Mouse (Mus musculus): ENCODE data around the gene Gm17651. TPM values are rescaled to one million over a fixed set of nuclear protein-coding genes. Genes with fewer than 3 reads are reported as not detected.

Gene Gm17651
- polyA plus RNA-seq (2016; fragmentation: Nextera tagmentation; extraction: Ambion mirVana), result not detected in 2 replicates

DNA sequence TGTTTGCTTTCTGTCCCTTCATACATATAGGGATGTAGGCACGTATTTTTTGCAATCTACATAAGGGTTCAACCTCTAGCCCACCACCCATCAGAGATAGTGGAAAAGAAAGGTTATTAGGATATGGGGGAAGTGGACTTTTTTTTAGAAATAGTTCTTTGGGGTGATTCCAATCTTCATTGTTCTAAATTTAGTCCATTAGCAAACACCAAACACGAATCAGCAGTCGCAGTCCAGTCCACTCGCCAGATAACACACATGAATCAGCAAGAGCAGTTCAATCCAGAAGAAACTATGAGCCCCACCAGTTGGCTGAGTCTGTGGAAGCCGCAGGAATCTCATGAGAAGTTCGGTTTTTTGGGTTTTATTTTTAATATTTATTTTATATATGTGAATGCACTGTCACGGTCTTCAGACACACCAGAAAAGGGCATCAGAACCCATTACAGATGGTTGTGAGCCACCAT, at the start of gene Gm17651:
Gene Gm17651, minus strand, starts transcription at position 51 of the 467 bp plus-strand sequence.
- Histone ChIP-seq H3K36me3 (replicated peaks) (peaks cover 26% of the 10 kb centered on the region), H3K4me3 (no peak within 1 kb of the TSS), H3K4me1 (no peaks in the 10 kb centered on the region), H3K9me3 (no peaks in the 10 kb centered on the region), H3K27ac (replicated peaks) (no peak within 1 kb of the TSS), H3K27me3 (replicated peaks; ENCODE audit: low read depth, poor library complexity, severe bottlenecking) (peaks cover 1% of the 10 kb centered on the region; the same call in 1 of the 2 replicates)
- 91% methylated on average over 7 of the region's 7 CpGs for WGBS
- DNase-seq (ENCODE audit: low spot score), result no peak

DNA sequence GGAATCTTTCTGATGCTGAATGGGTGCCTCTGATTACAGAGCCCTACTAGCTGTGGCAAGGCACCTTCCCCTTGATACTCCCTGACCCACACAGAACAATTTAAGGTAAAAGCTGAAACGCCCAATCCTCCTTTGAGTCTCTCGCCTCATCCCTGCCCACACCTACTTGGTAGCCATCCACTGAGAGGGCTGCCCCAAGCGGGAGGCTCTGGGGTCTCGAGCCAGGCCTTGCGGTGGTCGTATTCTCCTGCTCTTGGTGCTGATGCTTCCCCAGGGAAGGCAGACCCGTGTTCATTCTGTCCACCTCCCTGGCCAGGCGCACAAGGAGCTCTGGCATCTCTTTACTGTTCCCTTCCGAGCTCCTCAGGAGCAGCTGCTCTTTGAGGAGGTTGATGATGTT, 44.6 kb upstream of the Gm17651 start:
- peaks cover 13% of the 10 kb centered on the region; the same call in 1 of the 2 replicates for H3K9me3 ChIP-seq
- no peak for DNase-seq (ENCODE audit: low spot score)
- 87% methylated on average over 9 of the region's 9 CpGs for WGBS
- no peaks in the 10 kb centered on the region for H3K4me1 ChIP-seq
- no peak overlapping the region for H3K4me3 ChIP-seq
- H3K27ac ChIP-seq (replicated peaks), result no peak overlapping the region
- no peaks in the 10 kb centered on the region for H3K27me3 ChIP-seq (replicated peaks; ENCODE audit: low read depth, poor library complexity, severe bottlenecking)
- H3K36me3 ChIP-seq (replicated peaks), result no peaks in the 10 kb centered on the region

DNA sequence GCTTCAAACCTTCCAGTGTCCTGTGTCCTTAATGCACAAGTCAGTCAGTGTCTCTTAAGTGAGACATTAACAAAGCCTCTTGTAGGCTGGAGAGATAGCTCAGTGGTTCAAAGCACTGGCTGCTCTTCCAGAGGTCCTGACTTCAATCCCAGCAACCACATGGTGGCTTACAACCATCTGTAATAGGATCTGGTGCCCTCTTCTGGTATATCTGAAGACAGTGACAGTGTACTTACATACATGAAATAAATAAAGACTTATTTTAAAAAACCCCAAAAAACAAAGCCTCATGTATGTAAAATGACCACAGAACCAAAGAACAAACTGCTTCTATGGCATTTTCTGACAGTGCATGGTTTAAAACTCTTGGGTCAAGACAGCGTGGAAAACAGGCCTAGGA, 41.4 kb upstream of the Gm17651 start:
- 84% methylated on average over 1 of the region's 1 CpGs for WGBS
- no peaks in the 10 kb centered on the region for H3K27me3 ChIP-seq (replicated peaks; ENCODE audit: low read depth, poor library complexity, severe bottlenecking)
- no peaks in the 10 kb centered on the region for H3K36me3 ChIP-seq (replicated peaks)
- H3K4me1 ChIP-seq, result no peaks in the 10 kb centered on the region
- H3K4me3 ChIP-seq, result no peak overlapping the region
- DNase-seq (ENCODE audit: low spot score), result no peak
- H3K27ac ChIP-seq (replicated peaks), result no peak overlapping the region
- no peaks in the 10 kb centered on the region for H3K9me3 ChIP-seq

DNA sequence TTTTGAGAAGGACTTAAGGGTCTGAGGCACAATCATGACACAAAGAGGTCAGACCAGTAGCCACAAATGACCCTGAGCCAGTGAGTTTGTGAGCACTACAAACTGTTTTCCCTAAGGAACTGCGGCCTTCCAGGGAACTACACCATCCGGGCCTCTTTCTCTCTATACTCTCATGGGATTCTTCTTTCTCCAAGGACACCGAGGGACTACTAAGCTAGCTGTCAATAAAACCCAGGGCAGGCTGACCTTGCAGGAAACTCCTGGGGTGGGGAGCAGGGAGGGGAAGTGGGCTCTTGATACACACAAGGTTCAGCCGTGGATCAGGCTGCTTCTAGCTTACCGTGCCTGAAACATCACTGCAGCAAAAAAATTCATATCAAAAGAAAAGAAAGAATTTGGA, 36.4 kb upstream of the Gm17651 start:
- Histone ChIP-seq H3K4me1 (0 out of 2 replicates have a peak, but pooled peaks cover 4% of the 10 kb centered on the region), H3K27ac (replicated peaks) (no peak overlapping the region), H3K36me3 (replicated peaks) (no peaks in the 10 kb centered on the region), H3K9me3 (no peaks in the 10 kb centered on the region), H3K4me3 (no peak overlapping the region), H3K27me3 (replicated peaks; ENCODE audit: low read depth, poor library complexity, severe bottlenecking) (no peaks in the 10 kb centered on the region)
- DNase-seq (ENCODE audit: low spot score), result no peak
- WGBS, result 61% methylated on average over 5 of the region's 5 CpGs

DNA sequence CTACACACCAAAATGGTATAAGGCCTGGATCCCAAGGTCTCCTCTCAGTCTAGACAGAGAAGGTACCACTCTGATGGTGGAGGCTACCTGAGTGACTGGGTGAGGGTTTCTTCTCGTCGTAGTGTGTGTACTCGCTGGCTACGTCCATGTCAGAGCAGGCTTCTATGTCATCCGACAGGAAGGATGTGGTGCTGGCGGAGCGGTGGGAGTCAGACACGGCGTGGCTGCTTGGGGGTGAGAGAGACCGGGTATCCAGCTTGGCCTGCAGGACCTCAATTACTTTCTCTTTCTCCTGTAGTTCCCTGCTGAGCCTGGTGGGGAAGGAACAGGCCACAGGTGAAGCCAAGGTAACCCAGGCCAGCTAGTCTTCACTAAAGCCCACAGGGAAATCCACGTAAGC, 35.6 kb upstream of the Gm17651 start:
- H3K27me3 ChIP-seq (replicated peaks; ENCODE audit: low read depth, poor library complexity, severe bottlenecking), result no peaks in the 10 kb centered on the region
- 0 out of 2 replicates have a peak, but pooled peaks cover 4% of the 10 kb centered on the region for H3K4me1 ChIP-seq
- DNase-seq (ENCODE audit: low spot score), result no peak
- 93% methylated on average over 11 of the region's 11 CpGs for WGBS
- no peak overlapping the region for H3K4me3 ChIP-seq
- no peaks in the 10 kb centered on the region for H3K9me3 ChIP-seq
- H3K27ac ChIP-seq (replicated peaks), result no peak overlapping the region
- H3K36me3 ChIP-seq (replicated peaks), result no peaks in the 10 kb centered on the region

DNA sequence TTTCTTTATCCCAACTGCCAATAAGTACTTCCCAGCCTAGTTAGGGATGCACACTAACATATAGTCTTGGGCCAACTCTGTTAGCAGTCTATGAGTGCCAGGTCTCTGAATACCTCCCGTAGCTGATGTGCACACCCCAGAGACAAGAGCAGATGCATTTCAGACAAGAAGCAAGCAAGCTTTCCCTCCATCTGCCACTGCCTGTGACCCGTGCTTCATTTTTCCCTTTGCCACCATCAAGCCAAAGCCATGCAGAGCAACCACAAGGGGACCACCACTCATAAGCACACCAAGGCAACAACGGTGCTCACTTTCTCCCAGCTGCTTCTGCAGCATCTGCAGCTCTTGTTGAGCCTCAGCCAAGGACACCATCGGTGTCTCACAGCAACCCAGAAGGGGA, 32.1 kb upstream of the Gm17651 start:
- Histone ChIP-seq H3K4me3 (no peak overlapping the region), H3K36me3 (replicated peaks) (no peaks in the 10 kb centered on the region), H3K9me3 (no peaks in the 10 kb centered on the region), H3K27me3 (replicated peaks; ENCODE audit: low read depth, poor library complexity, severe bottlenecking) (no peaks in the 10 kb centered on the region), H3K27ac (replicated peaks) (no peak overlapping the region), H3K4me1 (0 out of 2 replicates have a peak, but pooled peaks cover 6% of the 10 kb centered on the region)
- WGBS, result 93% methylated on average over 4 of the region's 4 CpGs
- no peak for DNase-seq (ENCODE audit: low spot score)

DNA sequence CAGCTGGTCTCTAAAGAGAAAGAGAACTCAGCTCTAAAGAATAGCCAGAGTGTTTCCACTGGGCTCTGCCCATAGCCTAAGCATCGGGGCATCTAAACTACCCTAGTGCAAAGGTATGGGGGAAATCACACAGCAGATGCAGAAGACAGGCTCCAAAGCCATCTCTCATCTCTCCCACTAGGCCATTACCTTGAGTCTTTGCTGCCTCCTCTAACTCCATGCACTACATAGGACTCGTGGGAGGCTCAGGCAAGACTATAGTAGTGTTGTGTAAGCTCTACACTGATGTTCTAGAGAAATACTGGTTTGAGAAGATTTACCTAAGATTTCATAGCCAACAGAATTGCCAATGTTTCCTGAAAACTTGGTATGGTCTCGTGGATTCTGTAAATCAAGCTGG, 31.0 kb upstream of the Gm17651 start:
- 0 out of 2 replicates have a peak, but pooled peaks cover 6% of the 10 kb centered on the region for H3K4me1 ChIP-seq
- no peaks in the 10 kb centered on the region for H3K36me3 ChIP-seq (replicated peaks)
- no peak overlapping the region for H3K27ac ChIP-seq (replicated peaks)
- no peaks in the 10 kb centered on the region for H3K27me3 ChIP-seq (replicated peaks; ENCODE audit: low read depth, poor library complexity, severe bottlenecking)
- WGBS, result 90% methylated on average over 3 of the region's 3 CpGs
- no peak overlapping the region for H3K4me3 ChIP-seq
- no peaks in the 10 kb centered on the region for H3K9me3 ChIP-seq
- DNase-seq (ENCODE audit: low spot score), result no peak

DNA sequence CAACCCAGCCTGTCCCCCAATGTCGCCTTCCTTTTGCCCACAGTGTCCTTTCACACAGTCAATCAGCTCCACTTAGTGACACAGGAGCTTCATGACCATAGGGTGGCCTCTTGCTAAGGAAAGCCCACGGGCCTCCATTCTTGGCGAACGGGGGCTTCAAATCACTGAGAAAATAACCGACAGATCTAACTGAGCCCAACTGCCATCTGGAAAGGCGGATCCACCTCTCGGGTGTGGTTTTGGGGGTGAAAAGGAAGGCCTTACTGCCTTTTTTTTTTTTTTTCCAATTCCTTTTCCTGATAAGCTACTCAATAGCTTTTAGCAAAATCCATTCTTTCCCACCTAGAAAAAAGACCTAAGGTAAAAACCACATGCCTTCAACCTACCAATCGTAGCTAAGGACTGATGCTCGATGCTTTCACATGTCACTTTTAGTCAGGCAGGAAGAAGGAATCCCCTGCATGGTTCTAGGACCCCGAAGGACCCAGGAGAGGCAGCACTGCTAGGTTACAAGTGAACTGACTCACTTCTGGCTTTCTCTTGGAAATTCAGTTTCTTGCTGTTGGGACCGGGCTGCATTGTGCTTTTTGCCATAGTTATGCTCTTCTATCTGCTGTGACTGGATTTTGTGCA, 28.1 kb upstream of the Gm17651 start:
- no peaks in the 10 kb centered on the region for H3K9me3 ChIP-seq
- no peaks in the 10 kb centered on the region for H3K27me3 ChIP-seq (replicated peaks; ENCODE audit: low read depth, poor library complexity, severe bottlenecking)
- WGBS, result 92% methylated on average over 11 of the region's 11 CpGs
- no peak overlapping the region for H3K4me3 ChIP-seq
- H3K27ac ChIP-seq (replicated peaks), result no peak overlapping the region
- DNase-seq (ENCODE audit: low spot score), result no peak
- 0 out of 2 replicates have a peak, but pooled peaks cover 2% of the 10 kb centered on the region for H3K4me1 ChIP-seq
- H3K36me3 ChIP-seq (replicated peaks), result no peaks in the 10 kb centered on the region

DNA sequence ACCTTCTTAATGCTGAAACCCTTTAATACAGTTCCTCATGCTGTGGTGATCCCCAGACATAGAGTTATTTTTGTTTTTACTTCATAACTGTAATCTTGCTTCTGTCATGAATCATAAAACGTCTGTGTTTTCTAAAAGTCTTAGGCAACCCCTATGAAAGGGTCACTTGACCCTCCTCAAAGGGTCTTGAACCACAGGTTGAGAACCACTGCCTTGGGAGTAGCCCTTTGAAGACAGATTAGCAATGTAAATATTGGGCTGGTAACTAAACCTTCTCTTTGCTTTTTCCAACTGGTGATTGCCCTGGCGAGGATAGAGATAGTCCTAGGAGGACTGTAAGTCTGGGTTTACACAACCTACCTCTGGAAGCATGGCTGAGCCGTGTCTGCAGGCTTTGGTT, 26.7 kb upstream of the Gm17651 start:
- 69% methylated on average over 3 of the region's 3 CpGs for WGBS
- H3K27ac ChIP-seq (replicated peaks), result no peak overlapping the region
- H3K4me1 ChIP-seq, result 0 out of 2 replicates have a peak, but pooled peaks cover 2% of the 10 kb centered on the region
- no peaks in the 10 kb centered on the region for H3K9me3 ChIP-seq
- no peak overlapping the region for H3K4me3 ChIP-seq
- H3K36me3 ChIP-seq (replicated peaks), result no peaks in the 10 kb centered on the region
- no peaks in the 10 kb centered on the region for H3K27me3 ChIP-seq (replicated peaks; ENCODE audit: low read depth, poor library complexity, severe bottlenecking)
- DNase-seq (ENCODE audit: low spot score), result no peak

DNA sequence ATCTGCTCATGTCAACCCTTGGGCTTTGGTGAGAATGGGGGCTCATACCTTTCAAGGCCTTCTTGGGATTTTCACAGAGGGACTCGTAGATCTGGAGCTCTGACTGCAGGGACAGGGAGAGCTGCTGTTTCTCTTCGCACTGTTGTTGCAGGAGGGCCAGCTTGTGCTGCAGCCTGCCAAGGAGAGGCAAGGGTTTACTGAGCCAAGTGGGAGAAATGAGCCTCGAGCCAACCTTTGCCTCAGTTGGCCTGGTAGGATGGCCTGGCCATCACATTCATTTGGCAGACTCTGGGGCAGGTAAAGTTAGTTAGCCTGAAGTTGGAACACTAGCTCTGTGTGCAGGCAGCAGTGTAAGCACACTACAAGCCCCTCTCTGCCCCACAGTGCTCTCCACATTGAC, 24.6 kb upstream of the Gm17651 start:
- H3K36me3 ChIP-seq (replicated peaks), result no peaks in the 10 kb centered on the region
- no peak overlapping the region for H3K27ac ChIP-seq (replicated peaks)
- 0 out of 2 replicates have a peak, but pooled peaks cover 1% of the 10 kb centered on the region for H3K4me1 ChIP-seq
- no peaks in the 10 kb centered on the region for H3K9me3 ChIP-seq
- no peak for DNase-seq (ENCODE audit: low spot score)
- WGBS, result 73% methylated on average over 3 of the region's 3 CpGs
- no peak overlapping the region for H3K4me3 ChIP-seq
- no peaks in the 10 kb centered on the region for H3K27me3 ChIP-seq (replicated peaks; ENCODE audit: low read depth, poor library complexity, severe bottlenecking)

DNA sequence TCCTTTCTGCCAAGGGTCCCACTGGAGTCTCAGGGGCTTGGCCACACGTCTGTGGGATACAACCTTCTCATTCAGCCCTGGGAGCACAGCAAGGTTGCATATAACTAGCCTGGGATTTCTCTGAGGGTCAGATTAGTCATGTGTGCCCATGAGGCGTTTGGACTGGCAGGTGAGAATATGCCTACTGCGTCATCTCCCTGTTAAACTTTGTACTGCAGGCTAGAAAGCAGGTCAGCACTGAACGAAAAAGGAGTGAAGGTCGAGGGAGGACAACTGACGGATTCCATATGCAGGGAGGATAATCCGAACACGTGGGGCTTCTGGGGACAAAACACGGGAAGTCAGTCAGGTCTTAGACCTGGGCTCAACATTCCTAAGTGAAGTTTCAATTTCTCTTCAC, 22.8 kb upstream of the Gm17651 start:
- Histone ChIP-seq H3K27ac (replicated peaks) (no peak overlapping the region), H3K36me3 (replicated peaks) (no peaks in the 10 kb centered on the region), H3K4me1 (no peaks in the 10 kb centered on the region), H3K27me3 (replicated peaks; ENCODE audit: low read depth, poor library complexity, severe bottlenecking) (no peaks in the 10 kb centered on the region), H3K9me3 (no peaks in the 10 kb centered on the region), H3K4me3 (no peak overlapping the region)
- 72% methylated on average over 9 of the region's 9 CpGs for WGBS
- no peak for DNase-seq (ENCODE audit: low spot score)

DNA sequence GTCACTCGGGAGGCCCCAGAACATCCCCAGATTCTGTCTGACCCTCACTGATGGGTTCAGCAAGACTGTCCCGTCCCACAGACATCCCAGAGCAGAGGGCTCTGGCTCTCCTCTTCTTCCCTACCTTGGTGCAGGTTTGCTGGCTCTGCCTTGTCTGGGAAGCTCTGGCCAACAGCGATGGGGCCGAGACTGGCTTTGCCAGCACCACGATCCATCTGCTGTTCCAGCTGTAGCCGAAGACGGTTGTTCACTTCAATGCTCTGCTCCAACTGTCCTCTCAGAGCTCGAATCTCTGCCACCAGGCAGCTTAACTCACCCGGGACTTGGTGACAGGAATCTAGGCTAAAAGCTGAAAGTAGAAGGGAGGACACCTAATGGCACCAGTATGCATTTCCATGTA, 22.4 kb upstream of the Gm17651 start:
- Histone ChIP-seq H3K27ac (replicated peaks) (no peak overlapping the region), H3K36me3 (replicated peaks) (no peaks in the 10 kb centered on the region), H3K4me1 (peaks cover 4% of the 10 kb centered on the region; the same call in 1 of the 2 replicates), H3K4me3 (no peak overlapping the region), H3K9me3 (no peaks in the 10 kb centered on the region), H3K27me3 (replicated peaks; ENCODE audit: low read depth, poor library complexity, severe bottlenecking) (no peaks in the 10 kb centered on the region)
- no peak for DNase-seq (ENCODE audit: low spot score)
- WGBS, result 84% methylated on average over 9 of the region's 9 CpGs

DNA sequence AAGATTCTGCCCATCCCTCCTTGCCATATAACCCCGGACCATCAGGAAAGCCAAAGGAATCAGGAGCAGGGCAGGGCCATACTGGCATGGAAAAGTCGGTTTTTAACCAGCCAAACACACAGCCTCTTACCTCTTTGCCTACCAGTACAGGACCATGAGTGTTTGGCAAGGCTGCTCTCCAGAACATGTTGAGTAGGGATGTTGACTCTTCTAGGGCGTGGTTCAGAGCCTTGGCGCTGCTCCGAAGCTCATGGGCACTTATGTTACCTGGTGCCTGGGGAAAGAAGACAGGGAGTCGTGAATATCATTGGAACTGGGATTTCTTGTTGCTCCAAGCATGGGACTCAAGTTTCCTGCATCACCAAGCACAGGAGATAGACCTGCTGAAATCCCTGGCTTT, 19.3 kb upstream of the Gm17651 start:
- no peak for DNase-seq (ENCODE audit: low spot score)
- Histone ChIP-seq H3K27ac (replicated peaks) (no peak overlapping the region), H3K9me3 (no peaks in the 10 kb centered on the region), H3K27me3 (replicated peaks; ENCODE audit: low read depth, poor library complexity, severe bottlenecking) (no peaks in the 10 kb centered on the region), H3K4me3 (no peak overlapping the region), H3K4me1 (peaks cover 21% of the 10 kb centered on the region), H3K36me3 (replicated peaks) (no peaks in the 10 kb centered on the region)
- 91% methylated on average over 6 of the region's 6 CpGs for WGBS
